Mouse (Mus musculus): Measurements from ENCODE around the gene Rbpjl.

Gene Rbpjl

GRCm38 (mm10) chr2:164429881-164430615, 27.1 kb downstream of the Rbpjl start:
- no peak for DNase-seq (ENCODE audit: low read depth, low spot score)

GRCm38 (mm10) chr2:164430697-164431096, 27.8 kb downstream of the Rbpjl start:
- DNase-seq (ENCODE audit: low read depth, low spot score): no peak

- DNase-seq (ENCODE audit: low read depth, low spot score): no peak
Measured at GRCm38 (mm10) chr2:164431676-164432465, 28.9 kb downstream of the Rbpjl start.

GRCm38 (mm10) chr2:164432541-164433191, 29.7 kb downstream of the Rbpjl start:
- DNase-seq (ENCODE audit: low read depth, low spot score): no peak

- no peak for DNase-seq (ENCODE audit: low read depth, low spot score)
Measured at GRCm38 (mm10) chr2:164433278-164433895, 30.4 kb downstream of the Rbpjl start.

- no peak for DNase-seq (ENCODE audit: low read depth, low spot score)
Measured at GRCm38 (mm10) chr2:164434681-164435080, 31.7 kb downstream of the Rbpjl start.

GRCm38 (mm10) chr2:164435216-164436090, 32.5 kb downstream of the Rbpjl start:
- no peak for DNase-seq (ENCODE audit: low read depth, low spot score)

GRCm38 (mm10) chr2:164436215-164436913, 33.4 kb downstream of the Rbpjl start:
- no peak for DNase-seq (ENCODE audit: low read depth, low spot score)

- no peak for DNase-seq (ENCODE audit: low read depth, low spot score)
Measured at GRCm38 (mm10) chr2:164436961-164437360, 34.0 kb downstream of the Rbpjl start.

GRCm38 (mm10) chr2:164437710-164438109, 34.8 kb downstream of the Rbpjl start:
- DNase-seq (ENCODE audit: low read depth, low spot score): no peak

- no peak for DNase-seq (ENCODE audit: low read depth, low spot score)
Measured at GRCm38 (mm10) chr2:164438257-164438656, 35.3 kb downstream of the Rbpjl start.

GRCm38 (mm10) chr2:164439001-164439421, 36.1 kb downstream of the Rbpjl start:
- DNase-seq (ENCODE audit: low read depth, low spot score): no peak

GRCm38 (mm10) chr2:164440314-164440713, 37.4 kb downstream of the Rbpjl start:
- no peak for DNase-seq (ENCODE audit: low read depth, low spot score)

- peak; percentile 19 for DNase-seq (ENCODE audit: low read depth, low spot score)
Measured at GRCm38 (mm10) chr2:164441155-164441554, 38.2 kb downstream of the Rbpjl start.

GRCm38 (mm10) chr2:164441731-164442130, 38.8 kb downstream of the Rbpjl start:
- no peak for DNase-seq (ENCODE audit: low read depth, low spot score)

GRCm38 (mm10) chr2:164442315-164443050, 39.5 kb downstream of the Rbpjl start:
- no peak for DNase-seq (ENCODE audit: low read depth, low spot score)

- DNase-seq (ENCODE audit: low read depth, low spot score): peak; percentile 16
Measured at GRCm38 (mm10) chr2:164443051-164443437, 40.1 kb downstream of the Rbpjl start.

- no peak for DNase-seq (ENCODE audit: low read depth, low spot score)
Measured at GRCm38 (mm10) chr2:164443460-164444000, 40.6 kb downstream of the Rbpjl start, which contains the start of gene Sdc4. TSS of gene Sdc4 (minus strand) at chr2:164443887.

- DNase-seq (ENCODE audit: low read depth, low spot score): no peak
Measured at GRCm38 (mm10) chr2:164444701-164445100, 41.8 kb downstream of the Rbpjl start.

Data from CD4-positive helper T cell, adult 2 months (primary cell).